Comparison of ENCODE assay signal across 20 mouse cellular contexts in the genomic region with DNA sequence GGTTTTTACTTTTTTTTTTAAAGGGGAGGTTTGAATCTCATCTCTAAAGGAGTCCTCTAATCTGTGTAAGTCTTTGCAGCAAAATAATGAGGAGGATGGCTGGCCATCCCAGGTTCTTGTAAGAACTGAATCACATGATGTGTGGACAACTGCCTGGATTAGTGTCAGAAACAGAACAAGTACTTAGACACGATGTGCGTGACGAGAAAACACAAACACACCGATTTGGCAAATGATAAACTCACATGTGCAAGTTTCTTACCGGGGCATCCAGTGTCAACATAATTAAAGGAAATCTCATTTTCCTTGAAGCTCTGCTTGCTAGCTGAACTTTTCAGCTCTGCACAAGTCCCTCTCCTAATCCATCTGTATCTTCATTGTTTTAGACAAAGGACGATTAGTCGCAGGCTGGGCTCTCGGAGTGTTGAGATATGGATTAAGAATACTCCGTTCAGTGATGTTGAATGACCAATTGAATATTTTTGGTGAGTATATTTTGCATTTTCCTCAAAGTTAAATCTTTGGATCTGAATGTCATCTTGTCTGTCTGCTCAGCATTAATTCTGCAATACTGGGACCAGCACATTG.
"Had no signal": no experiment of that assay in that cellular context is flagged by ENCODE, and none has a peak within 500 bp of the region (broad histone marks: within the 10 kb centered on the region; RNA-seq: fewer than 3 reads in every experiment).

No protein-coding gene starts in this region.

- H3K4me1 ChIP-seq: limb, embryonic 15.5 days had no signal

- H3K4me2 ChIP-seq: kidney, embryonic 15.5 days; limb, embryonic 12.5 days; limb, embryonic 15.5 days; lung, embryonic 15.5 days; neural tube, embryonic 12.5 days; neural tube, embryonic 15.5 days had no signal

- DNase-seq: kidney, adult 11 months; kidney, adult 8-10 months; kidney, postnatal 10 days; kidney, postnatal 36 days; layer of hippocampus, postnatal 36 days; left cerebral cortex, postnatal 4 days; lung, adult 18-20 months; lung, postnatal 10 days; lung, postnatal 36 days; thymus, adult 18-20 months had no signal

- H3K27me3 ChIP-seq: kidney, embryonic 15.5 days; limb, embryonic 12.5 days; limb, embryonic 15.5 days; lung, embryonic 15.5 days; megakaryocyte, embryonic 14.5 days; neural tube, embryonic 12.5 days; neural tube, embryonic 15.5 days had no signal

- H3K4me3 ChIP-seq: kidney, embryonic 15.5 days; left cerebral cortex, adult 2 months; limb, embryonic 12.5 days; limb, embryonic 15.5 days; lung, embryonic 15.5 days; megakaryocyte, embryonic 14.5 days; neural tube, embryonic 12.5 days; neural tube, embryonic 15.5 days had no signal

- ATAC-seq: inflammation-experienced regulatory T-cells, adult 6 months had no signal

- H3K36me3 ChIP-seq: kidney, embryonic 15.5 days; limb, embryonic 12.5 days; limb, embryonic 15.5 days; lung, embryonic 15.5 days; neural tube, embryonic 12.5 days; neural tube, embryonic 15.5 days had no signal

- H3K9me3 ChIP-seq: kidney, embryonic 15.5 days; limb, embryonic 12.5 days; limb, embryonic 15.5 days; lung, embryonic 15.5 days; megakaryocyte, embryonic 14.5 days; neural tube, embryonic 12.5 days; neural tube, embryonic 15.5 days had no signal

- H3K9ac ChIP-seq: kidney, embryonic 15.5 days; limb, embryonic 12.5 days; limb, embryonic 15.5 days; liver, embryonic 14.5 days; lung, embryonic 15.5 days; neural tube, embryonic 12.5 days; neural tube, embryonic 15.5 days had no signal

- H3K27ac ChIP-seq: kidney, embryonic 15.5 days; left cerebral cortex, adult 2 months; limb, embryonic 12.5 days; limb, embryonic 15.5 days; liver, embryonic 14.5 days; lung, embryonic 15.5 days; neural tube, embryonic 12.5 days; neural tube, embryonic 15.5 days had no signal
